Mouse (Mus musculus) forebrain, postnatal 0 days (tissue): ENCODE results near the gene Rif1. TPM values are rescaled to one million over a fixed set of nuclear protein-coding genes. Genes with fewer than 3 reads are reported as not detected.

Experiments
- ATAC-seq: fragments of 200-750 bp; cut with Nextera tagmentation; 2 replicates; pipeline ENCODE4 v1.8.0; 2017; ENCODE audit warnings: mild to moderate bottlenecking, moderate library complexity
- DNase-seq: peaks from one replicate; pipeline ENCODE4 v3.0.0-alpha.2; 2015
- H3K27ac ChIP-seq: fragments of 300-500 bp; sonication (generic); 2 replicates; pipeline ENCODE4 v1.5.1; 2014; ENCODE audit warnings: low read depth, mild to moderate bottlenecking, antibody characterized with exemption, low read length, moderate library complexity, mixed read lengths
- H3K27me3 ChIP-seq: fragments of 300-500 bp; sonication (generic); 2 replicates; pipeline ENCODE4 v1.6.1; 2014; ENCODE audit warnings: mild to moderate bottlenecking, low read length, mixed read lengths; ENCODE audit not compliant: insufficient read depth
- H3K36me3 ChIP-seq: fragments of 300-500 bp; sonication (generic); 2 replicates; pipeline ENCODE4 v1.6.1; 2014; ENCODE audit warnings: mild to moderate bottlenecking, moderate library complexity; ENCODE audit not compliant: insufficient read depth
- H3K4me1 ChIP-seq: fragments of 300-500 bp; sonication (generic); 2 replicates; pipeline ENCODE4 v1.6.1; 2014; ENCODE audit warnings: antibody characterized with exemption; ENCODE audit not compliant: insufficient read depth
- H3K4me2 ChIP-seq: fragments of 300-500 bp; sonication (generic); 2 replicates; pipeline ENCODE4 v1.6.1; 2014; ENCODE audit warnings: low read depth, mild to moderate bottlenecking, moderate library complexity
- H3K4me3 ChIP-seq: fragments of 300-500 bp; sonication (generic); 2 replicates; pipeline ENCODE4 v1.5.1; 2014; ENCODE audit warnings: low read depth, low read length, mixed read lengths
- H3K9ac ChIP-seq: fragments of 300-500 bp; sonication (generic); 2 replicates; pipeline ENCODE4 v1.6.1; 2014; ENCODE audit warnings: mild to moderate bottlenecking
- H3K9me3 ChIP-seq: fragments of 300-500 bp; sonication (generic); 2 replicates; pipeline ENCODE4 v1.6.1; 2016; ENCODE audit warnings: low read length
- CTCF ChIP-seq: sonication (generic); IDR thresholded peaks from 2 replicates; pipeline ENCODE4 v1.5.1; 2016; ENCODE audit warnings: antibody characterized with exemption, control low read depth, low read depth
- WGBS: fragments of 180-500 bp; shearing (Covaris S2); extraction: QIAGEN DNeasy Blood & Tissue Kit; methylation state at CpG from one replicate; pipeline ENCODE4 v1.1.7; 2014; 5-methylcytosine and 5-hydroxymethylcytosine counted together
- polyA plus RNA-seq: library from polyadenylated mRNA; unstranded; fragments of >200 nt; fragmentation: Nextera tagmentation; extraction: Ambion mirVana; gene quantifications from 2 replicates; pipeline ENCODE4 v1.2.1, GENCODE M21; 2015
- total RNA-seq: library from RNA; depleted of rRNA; stranded (reverse); fragments of >200 nt; gene quantifications from 2 replicates; pipeline ENCODE4 v1.2.3, GENCODE M21; 2014

The Rif1 gene
- total and polyA plus RNA-seq, 2 experiments from 2014 or later, result 9.3 to 28.9 TPM

- H3K36me3 ChIP-seq, result no peaks in the 10 kb centered on the region
- 97% methylated on average over 11 of the region's 11 CpGs for WGBS
- H3K9ac ChIP-seq, result no peak overlapping the region
- H3K4me1 ChIP-seq, result no peaks in the 10 kb centered on the region
- no peak for ATAC-seq
- H3K4me2 ChIP-seq, result no peak overlapping the region
- no peaks in the 10 kb centered on the region for H3K9me3 ChIP-seq
- H3K27ac ChIP-seq, result no peak overlapping the region
- no peak overlapping the region for H3K4me3 ChIP-seq
- H3K27me3 ChIP-seq, result no peaks in the 10 kb centered on the region
- no peak for DNase-seq
- TF ChIP-seq CTCF, result no peak
Measured at GRCm38 (mm10) chr2:52050823-52051222, 21.8 kb upstream of the Rif1 start.

GRCm38 (mm10) chr2:52052335-52052734 lies 20.3 kb upstream of the Rif1 start:
- H3K27ac ChIP-seq, result no peak overlapping the region
- no peaks in the 10 kb centered on the region for H3K27me3 ChIP-seq
- no peaks in the 10 kb centered on the region for H3K4me1 ChIP-seq
- H3K36me3 ChIP-seq, result no peaks in the 10 kb centered on the region
- no peak overlapping the region for H3K4me2 ChIP-seq
- DNase-seq, result no peak
- H3K9ac ChIP-seq, result no peak overlapping the region
- no peak overlapping the region for H3K4me3 ChIP-seq
- no peaks in the 10 kb centered on the region for H3K9me3 ChIP-seq
- no peak for ATAC-seq
- WGBS, result 41% methylated on average over 4 of the region's 4 CpGs
- TF ChIP-seq CTCF, result no peak

- Histone ChIP-seq H3K36me3 (no peaks in the 10 kb centered on the region), H3K4me2 (no peak overlapping the region), H3K27me3 (no peaks in the 10 kb centered on the region), H3K27ac (no peak overlapping the region), H3K4me1 (no peaks in the 10 kb centered on the region), H3K9me3 (no peaks in the 10 kb centered on the region), H3K9ac (no peak overlapping the region), H3K4me3 (no peak overlapping the region)
- DNase-seq (no peak), ATAC-seq (peak; percentile 42; the same call in 1 of the 2 replicates)
- TF ChIP-seq CTCF, result no peak
- WGBS, result 40% methylated on average over 5 of the region's 5 CpGs
Measured at GRCm38 (mm10) chr2:52053502-52053901, 19.1 kb upstream of the Rif1 start.

GRCm38 (mm10) chr2:52055616-52056015 lies 17.0 kb upstream of the Rif1 start:
- no peaks in the 10 kb centered on the region for H3K27me3 ChIP-seq
- H3K27ac ChIP-seq, result no peak overlapping the region
- WGBS, result 60% methylated on average over 4 of the region's 4 CpGs
- no peak overlapping the region for H3K4me2 ChIP-seq
- no peaks in the 10 kb centered on the region for H3K4me1 ChIP-seq
- ATAC-seq (no peak), DNase-seq (no peak)
- TF ChIP-seq CTCF, result no peak
- no peaks in the 10 kb centered on the region for H3K36me3 ChIP-seq
- H3K9me3 ChIP-seq, result no peaks in the 10 kb centered on the region
- H3K9ac ChIP-seq, result no peak overlapping the region
- no peak overlapping the region for H3K4me3 ChIP-seq

GRCm38 (mm10) chr2:52057099-52057498 lies 15.5 kb upstream of the Rif1 start:
- no peaks in the 10 kb centered on the region for H3K36me3 ChIP-seq
- H3K4me1 ChIP-seq, result no peaks in the 10 kb centered on the region
- 76% methylated on average over 1 of the region's 1 CpGs for WGBS
- no peaks in the 10 kb centered on the region for H3K27me3 ChIP-seq
- H3K27ac ChIP-seq, result no peak overlapping the region
- H3K9me3 ChIP-seq, result no peaks in the 10 kb centered on the region
- no peak for DNase-seq
- H3K9ac ChIP-seq, result no peak overlapping the region
- H3K4me2 ChIP-seq, result no peak overlapping the region
- no peak for TF ChIP-seq CTCF
- H3K4me3 ChIP-seq, result no peak overlapping the region
- ATAC-seq, result no peak

GRCm38 (mm10) chr2:52057681-52058080 lies 15.0 kb upstream of the Rif1 start:
- no peaks in the 10 kb centered on the region for H3K27me3 ChIP-seq
- DNase-seq (no peak), ATAC-seq (no peak)
- no peaks in the 10 kb centered on the region for H3K4me1 ChIP-seq
- TF ChIP-seq CTCF, result no peak
- no peak overlapping the region for H3K9ac ChIP-seq
- H3K36me3 ChIP-seq, result no peaks in the 10 kb centered on the region
- no peak overlapping the region for H3K27ac ChIP-seq
- H3K4me2 ChIP-seq, result no peak overlapping the region
- no peaks in the 10 kb centered on the region for H3K9me3 ChIP-seq
- H3K4me3 ChIP-seq, result no peak overlapping the region

- Histone ChIP-seq H3K27ac (no peak overlapping the region), H3K36me3 (no peaks in the 10 kb centered on the region), H3K4me3 (no peak overlapping the region), H3K27me3 (no peaks in the 10 kb centered on the region), H3K4me2 (no peak overlapping the region), H3K4me1 (no peaks in the 10 kb centered on the region), H3K9ac (no peak overlapping the region), H3K9me3 (no peaks in the 10 kb centered on the region)
- DNase-seq, result no peak
- no peak for ATAC-seq
- no peak for TF ChIP-seq CTCF
- WGBS, result 64% methylated on average over 1 of the region's 1 CpGs
Measured at GRCm38 (mm10) chr2:52068641-52069040, 4.0 kb upstream of the Rif1 start.

- Histone ChIP-seq H3K27ac (no peak overlapping the region), H3K4me1 (no peaks in the 10 kb centered on the region), H3K9me3 (no peaks in the 10 kb centered on the region), H3K4me3 (no peak overlapping the region), H3K9ac (no peak overlapping the region), H3K36me3 (no peaks in the 10 kb centered on the region), H3K27me3 (no peaks in the 10 kb centered on the region), H3K4me2 (no peak overlapping the region)
- DNase-seq, result no peak
- 88% methylated on average over 5 of the region's 5 CpGs for WGBS
- TF ChIP-seq CTCF, result no peak
- no peak for ATAC-seq
Measured at GRCm38 (mm10) chr2:52070816-52071215, 1.8 kb upstream of the Rif1 start.
